Mouse (Mus musculus) forebrain, embryonic 11.5 days (tissue): Measurements from ENCODE around the gene Gm42906. TPM values are rescaled to one million over a fixed set of nuclear protein-coding genes. Genes with fewer than 3 reads are reported as not detected.

Experiments used
- ATAC-seq: fragments of 200-750 bp; cut with Nextera tagmentation; replicated peaks from 2 replicates; pipeline ENCODE4 v1.8.0; 2017; ENCODE audit warnings: moderate TSS enrichment; ENCODE audit not compliant: low FRiP score
- DNase-seq: peaks from one replicate; pipeline ENCODE4 v3.0.0-alpha.2; 2017; ENCODE audit warnings: low spot score
- H3K27ac ChIP-seq: fragments of 300-500 bp; sonication (generic); 2 replicates; pipeline ENCODE4 v1.5.1; 2014; ENCODE audit warnings: low read depth, low read length
- H3K27me3 ChIP-seq: fragments of 300-500 bp; sonication (generic); 2 replicates; pipeline ENCODE4 v1.6.1; 2014; ENCODE audit warnings: mild to moderate bottlenecking, low read length, mixed read lengths; ENCODE audit not compliant: control insufficient read depth, insufficient read depth
- H3K36me3 ChIP-seq: fragments of 300-500 bp; sonication (generic); 2 replicates; pipeline ENCODE4 v1.6.1; 2014; ENCODE audit warnings: mild to moderate bottlenecking, low read length, moderate library complexity, mixed read lengths; ENCODE audit not compliant: control insufficient read depth, insufficient read depth
- H3K4me1 ChIP-seq: fragments of 300-500 bp; sonication (generic); replicated peaks from 2 replicates; pipeline ENCODE4 v1.6.1; 2014; ENCODE audit warnings: low read length, mixed read lengths; ENCODE audit not compliant: control insufficient read depth, insufficient read depth
- H3K4me2 ChIP-seq: fragments of 300-500 bp; sonication (generic); 2 replicates; pipeline ENCODE4 v1.6.1; 2014; ENCODE audit warnings: low read depth, mild to moderate bottlenecking, low read length, moderate library complexity, mixed read lengths; ENCODE audit not compliant: severe bottlenecking
- H3K4me3 ChIP-seq: fragments of 300-500 bp; sonication (generic); 2 replicates; pipeline ENCODE4 v1.5.1; 2014; ENCODE audit warnings: low read depth, low read length
- H3K9ac ChIP-seq: fragments of 300-500 bp; sonication (generic); 2 replicates; pipeline ENCODE4 v1.6.1; 2014; ENCODE audit warnings: low read length
- H3K9me3 ChIP-seq: fragments of 300-500 bp; sonication (generic); 2 replicates; pipeline ENCODE4 v1.6.1; 2016; ENCODE audit warnings: low read length, mixed read lengths; ENCODE audit not compliant: control insufficient read depth
- WGBS: fragments of 180-500 bp; shearing (Covaris S2); extraction: QIAGEN DNeasy Blood & Tissue Kit; methylation state at CpG from one replicate; pipeline ENCODE4 v1.1.7; 2014; 5-methylcytosine and 5-hydroxymethylcytosine counted together
- polyA plus RNA-seq: library from polyadenylated mRNA; unstranded; fragments of >200 nt; fragmentation: Nextera tagmentation; extraction: Ambion mirVana; gene quantifications from 2 replicates; pipeline ENCODE4 v1.2.1, GENCODE M21; 2014

Gm42906 gene
- polyA plus RNA-seq, 1 experiment from 2014 or later = not detected

DNA sequence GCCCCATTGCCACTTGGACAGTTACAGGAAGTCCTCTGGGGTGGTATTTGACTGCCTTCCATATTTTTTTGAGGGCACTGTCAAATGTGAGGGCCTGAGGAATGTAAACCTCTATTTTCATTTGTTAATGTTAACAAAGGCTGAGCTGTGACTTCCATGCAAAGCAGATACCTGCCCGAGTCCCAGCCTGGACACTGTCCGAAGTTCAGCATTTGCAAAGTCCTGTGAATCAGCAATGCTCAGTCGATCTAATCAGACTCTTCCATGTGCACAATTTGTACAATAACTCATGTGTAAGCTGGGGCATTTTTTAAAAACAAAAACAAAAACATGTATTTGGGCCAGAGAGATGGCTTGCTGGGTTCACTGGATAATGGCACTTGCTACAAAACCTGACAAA is 265.3 kb downstream of the Gm42906 start:
- no peak overlapping the region for H3K4me3 ChIP-seq
- H3K4me2 ChIP-seq = no peak overlapping the region
- 93% methylated on average over 3 of the region's 3 CpGs for WGBS
- H3K4me1 ChIP-seq = 0 out of 2 replicates have a peak, but pooled peaks cover 2% of the 10 kb centered on the region
- ATAC-seq (no peak), DNase-seq (no peak)
- H3K36me3 ChIP-seq = no peaks in the 10 kb centered on the region
- H3K27me3 ChIP-seq = no peaks in the 10 kb centered on the region
- no peak overlapping the region for H3K9ac ChIP-seq
- H3K9me3 ChIP-seq = no peaks in the 10 kb centered on the region
- H3K27ac ChIP-seq = no peak overlapping the region

- H3K4me3 ChIP-seq = no peak overlapping the region
- H3K27ac ChIP-seq = no peak overlapping the region
- no peaks in the 10 kb centered on the region for H3K27me3 ChIP-seq
- no peaks in the 10 kb centered on the region for H3K36me3 ChIP-seq
- H3K4me2 ChIP-seq = no peak overlapping the region
- no peak for DNase-seq
- no peaks in the 10 kb centered on the region for H3K4me1 ChIP-seq
- no peak for ATAC-seq
- WGBS = 67% methylated on average over 1 of the region's 1 CpGs
- no peaks in the 10 kb centered on the region for H3K9me3 ChIP-seq
- H3K9ac ChIP-seq = no peak overlapping the region
These were observed 272.7 kb downstream of the Gm42906 start for GRCm38 (mm10) chr5:151155247-151155646.

GRCm38 (mm10) chr5:151154780-151155179 is 273.2 kb downstream of the Gm42906 start:
- H3K4me1 ChIP-seq = no peaks in the 10 kb centered on the region
- WGBS = 51% methylated on average over 3 of the region's 3 CpGs
- no peak overlapping the region for H3K4me3 ChIP-seq
- H3K9ac ChIP-seq = no peak overlapping the region
- H3K27ac ChIP-seq = no peak overlapping the region
- no peaks in the 10 kb centered on the region for H3K27me3 ChIP-seq
- no peak overlapping the region for H3K4me2 ChIP-seq
- no peak for DNase-seq
- H3K36me3 ChIP-seq = no peaks in the 10 kb centered on the region
- no peaks in the 10 kb centered on the region for H3K9me3 ChIP-seq
- ATAC-seq = no peak

- no peak for DNase-seq
- ATAC-seq = no peak
- Histone ChIP-seq H3K36me3 (no peaks in the 10 kb centered on the region), H3K27me3 (no peaks in the 10 kb centered on the region), H3K27ac (no peak overlapping the region), H3K4me1 (no peaks in the 10 kb centered on the region), H3K9me3 (no peaks in the 10 kb centered on the region), H3K9ac (no peak overlapping the region), H3K4me2 (no peak overlapping the region), H3K4me3 (no peak overlapping the region)
- WGBS = 77% methylated on average over 4 of the region's 4 CpGs
These were observed 273.9 kb downstream of the Gm42906 start for GRCm38 (mm10) chr5:151154030-151154429.

DNA sequence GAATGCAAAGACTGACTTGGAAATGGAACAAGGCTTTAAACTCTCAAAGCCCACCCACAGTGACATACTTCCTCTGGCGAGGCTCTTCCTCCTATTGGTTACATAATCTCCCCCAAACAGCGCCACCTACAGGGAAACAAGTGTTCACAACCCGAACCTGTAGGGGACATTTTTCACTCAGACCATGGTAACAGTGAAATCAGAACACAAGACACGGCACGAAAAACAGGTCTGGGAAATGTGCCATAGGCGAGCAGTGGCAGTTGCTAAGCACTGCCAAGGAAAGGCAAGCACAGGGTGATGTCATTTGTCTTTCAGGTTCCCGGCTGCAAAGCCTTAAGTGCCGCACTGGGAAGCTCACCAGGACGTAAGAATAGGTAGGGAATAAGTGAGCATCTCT is 276.4 kb downstream of the Gm42906 start:
- H3K9ac ChIP-seq = no peak overlapping the region
- no peak overlapping the region for H3K4me3 ChIP-seq
- H3K9me3 ChIP-seq = no peaks in the 10 kb centered on the region
- H3K4me1 ChIP-seq = no peaks in the 10 kb centered on the region
- no peak for DNase-seq
- H3K36me3 ChIP-seq = no peaks in the 10 kb centered on the region
- WGBS = 95% methylated on average over 9 of the region's 9 CpGs
- no peak overlapping the region for H3K4me2 ChIP-seq
- H3K27ac ChIP-seq = no peak overlapping the region
- no peaks in the 10 kb centered on the region for H3K27me3 ChIP-seq
- ATAC-seq = no peak

- Histone ChIP-seq H3K4me1 (no peaks in the 10 kb centered on the region), H3K4me3 (no peak overlapping the region), H3K27me3 (no peaks in the 10 kb centered on the region), H3K9me3 (no peaks in the 10 kb centered on the region), H3K27ac (no peak overlapping the region), H3K4me2 (no peak overlapping the region), H3K36me3 (no peaks in the 10 kb centered on the region), H3K9ac (no peak overlapping the region)
- ATAC-seq = no peak
- DNase-seq = no peak
- 65% methylated on average over 8 of the region's 8 CpGs for WGBS
These were observed 278.5 kb downstream of the Gm42906 start for GRCm38 (mm10) chr5:151149509-151149908.

DNA sequence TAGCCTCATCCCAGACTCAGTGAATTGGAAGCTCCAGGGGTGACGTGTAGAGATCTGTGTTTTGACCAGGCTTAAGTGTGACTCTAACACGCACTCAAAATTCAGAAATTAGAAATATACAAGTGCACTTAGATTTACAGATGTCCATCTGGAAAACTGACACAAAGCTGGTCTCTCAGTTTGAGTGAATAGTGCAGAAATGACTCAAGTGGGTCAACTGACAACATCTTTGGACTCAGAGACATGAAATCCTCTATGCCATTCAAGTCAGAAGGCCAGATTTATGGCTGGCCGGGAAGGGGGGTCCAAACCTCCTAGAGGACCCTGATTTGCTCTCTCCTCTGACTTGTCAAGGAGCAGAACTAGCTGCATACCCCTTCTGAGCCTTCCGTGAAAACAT is 279.9 kb downstream of the Gm42906 start:
- peaks cover 4% of the 10 kb centered on the region; the same call in 1 of the 2 replicates for H3K4me1 ChIP-seq
- no peak for ATAC-seq
- H3K9me3 ChIP-seq = no peaks in the 10 kb centered on the region
- WGBS = 85% methylated on average over 4 of the region's 4 CpGs
- H3K4me3 ChIP-seq = no peak overlapping the region
- no peak overlapping the region for H3K27ac ChIP-seq
- H3K4me2 ChIP-seq = no peak overlapping the region
- H3K36me3 ChIP-seq = no peaks in the 10 kb centered on the region
- DNase-seq = no peak
- H3K27me3 ChIP-seq = no peaks in the 10 kb centered on the region
- no peak overlapping the region for H3K9ac ChIP-seq

DNA sequence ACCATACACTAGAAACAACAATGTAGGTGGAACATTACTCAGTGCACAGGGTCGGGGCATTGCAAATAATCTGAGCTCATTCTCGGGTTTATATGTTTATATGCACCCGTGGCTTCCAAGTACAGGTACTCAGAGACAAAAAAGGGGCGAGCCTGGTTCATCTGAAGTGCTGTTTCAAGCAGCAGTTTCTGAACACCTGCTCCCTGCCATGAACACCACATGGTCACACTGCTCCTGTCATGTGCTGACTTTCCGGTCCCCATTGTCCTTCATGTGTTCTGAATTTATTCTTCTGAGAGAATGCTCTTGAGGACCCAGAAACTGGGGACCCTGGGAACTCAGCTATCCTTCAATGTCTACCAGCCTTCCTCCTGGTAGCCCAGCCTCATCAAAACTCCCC is 282.2 kb downstream of the Gm42906 start:
- no peak overlapping the region for H3K9ac ChIP-seq
- H3K9me3 ChIP-seq = no peaks in the 10 kb centered on the region
- DNase-seq = no peak
- no peaks in the 10 kb centered on the region for H3K36me3 ChIP-seq
- no peaks in the 10 kb centered on the region for H3K27me3 ChIP-seq
- no peak overlapping the region for H3K4me3 ChIP-seq
- H3K4me2 ChIP-seq = no peak overlapping the region
- WGBS = 93% methylated on average over 5 of the region's 5 CpGs
- no peak overlapping the region for H3K27ac ChIP-seq
- H3K4me1 ChIP-seq = peaks cover 12% of the 10 kb centered on the region; the same call in 1 of the 2 replicates
- no peak for ATAC-seq

DNA sequence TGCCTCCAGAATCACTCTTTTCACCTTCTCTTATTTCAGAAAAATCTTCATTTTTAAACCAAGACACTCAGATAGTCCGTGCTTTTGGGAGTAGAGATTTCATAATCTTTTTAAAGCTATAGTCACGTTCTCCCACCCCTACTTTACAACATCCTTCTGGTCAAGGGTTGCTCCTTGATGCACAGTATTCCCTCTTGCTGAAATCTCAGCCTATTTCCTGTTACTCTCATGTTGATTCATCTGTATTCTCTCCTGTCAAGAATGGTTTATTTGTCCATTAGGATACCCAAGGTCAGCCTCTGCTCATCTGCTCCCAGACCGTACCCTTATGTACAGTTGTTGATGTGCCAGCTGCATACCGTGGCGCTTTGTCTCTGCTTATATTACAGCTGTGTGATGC is 284.0 kb downstream of the Gm42906 start:
- no peaks in the 10 kb centered on the region for H3K36me3 ChIP-seq
- H3K4me1 ChIP-seq = peaks cover 12% of the 10 kb centered on the region; the same call in 1 of the 2 replicates
- H3K27me3 ChIP-seq = no peaks in the 10 kb centered on the region
- DNase-seq = no peak
- H3K4me3 ChIP-seq = no peak overlapping the region
- H3K9ac ChIP-seq = no peak overlapping the region
- no peak overlapping the region for H3K27ac ChIP-seq
- no peak for ATAC-seq
- H3K4me2 ChIP-seq = no peak overlapping the region
- no peaks in the 10 kb centered on the region for H3K9me3 ChIP-seq
- 86% methylated on average over 5 of the region's 5 CpGs for WGBS
